Mouse (Mus musculus) ovary, adult 18-20 months (tissue): ENCODE measurements at regions not wholly inside any gene's neighbourhood (a gene's known extent, or its start where the extent isn't known, plus 50 kb on each side); places are given as distances from the start of the nearest gene placed in this dataset.
A peak's percentile ranks its signal among the peaks of the same experiment; 100 is the strongest.

Source experiments
- DNase-seq: peaks from one replicate; pipeline ENCODE4 v3.0.0; 2022; ENCODE audit warnings: low spot score, mixed read lengths

DNA sequence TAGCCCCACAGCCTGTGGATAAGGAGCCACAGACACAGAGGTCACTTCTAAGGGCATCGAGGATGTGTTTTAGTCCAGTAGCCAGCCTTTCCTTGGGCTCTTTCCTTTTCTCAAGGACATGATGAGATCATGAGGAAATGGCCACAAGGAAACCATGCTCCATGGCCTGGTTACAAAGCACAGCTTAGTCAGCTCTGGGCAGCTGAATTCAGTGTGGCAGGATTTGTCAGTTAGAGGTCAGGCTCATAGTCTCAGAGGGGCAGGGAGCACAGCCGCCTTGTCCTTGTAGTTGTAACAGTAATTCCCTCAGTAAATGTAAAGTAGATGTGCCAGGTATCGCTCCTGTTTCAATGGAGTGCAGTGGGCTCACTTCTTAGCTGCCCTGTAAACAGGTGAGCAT, 111.7 kb upstream of the Vangl1 start:
- no peak for DNase-seq

DNA sequence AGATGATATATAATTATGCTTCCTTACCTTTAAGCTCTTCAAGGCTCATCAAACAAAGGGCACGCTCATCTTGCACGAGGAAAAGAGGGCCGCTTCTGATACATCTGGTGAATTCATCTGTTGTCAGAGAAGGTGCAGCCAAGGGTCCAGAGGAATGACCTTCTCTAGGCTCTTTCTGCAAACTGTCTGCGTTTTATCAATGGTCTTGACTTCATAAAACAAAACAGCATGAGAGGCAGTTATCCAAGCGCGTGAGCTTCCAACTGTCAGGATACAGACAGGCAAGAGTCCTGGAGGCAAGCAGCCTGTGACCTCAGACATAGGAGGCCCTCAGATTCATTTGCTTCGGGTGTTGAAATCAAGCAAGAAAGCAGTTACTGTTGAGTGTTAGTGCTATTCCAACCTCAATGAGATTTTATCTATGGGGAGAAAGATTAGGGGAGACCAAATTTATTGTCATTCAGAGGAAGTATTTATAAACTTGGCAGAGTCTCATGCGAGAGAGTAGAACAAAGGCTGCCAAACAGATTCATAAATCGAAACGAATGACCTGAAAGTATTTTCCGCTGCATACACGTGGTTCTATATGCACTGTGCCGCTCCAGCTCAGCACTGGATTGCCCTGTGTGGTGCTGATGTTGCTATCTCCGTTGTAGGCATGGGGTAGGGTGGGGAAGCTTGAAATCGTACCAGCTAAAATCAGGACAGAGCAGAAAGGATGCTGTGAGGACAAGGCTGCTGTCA, 107.2 kb upstream of the Vangl1 start:
- no peak for DNase-seq

DNA sequence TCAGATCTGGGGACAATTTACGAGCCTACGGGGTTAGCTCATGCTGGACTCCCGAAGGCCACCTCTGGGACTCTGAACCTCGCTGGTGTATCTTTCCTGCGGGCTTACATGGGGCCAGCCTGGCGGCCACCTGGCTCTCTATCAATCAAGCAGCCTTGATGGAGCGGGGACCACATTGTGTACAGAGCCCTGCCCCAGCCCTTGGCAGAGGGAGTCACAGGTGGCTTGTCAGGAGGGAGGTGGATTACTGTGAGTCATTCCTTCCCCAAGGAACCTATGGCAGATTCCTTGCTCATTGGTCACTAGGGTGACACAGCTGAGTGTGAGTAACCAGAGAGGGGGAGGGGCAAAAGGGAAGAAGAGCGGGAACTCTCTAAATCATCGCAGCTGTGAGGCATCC, 105.8 kb upstream of the Vangl1 start:
- DNase-seq, result no peak

DNA sequence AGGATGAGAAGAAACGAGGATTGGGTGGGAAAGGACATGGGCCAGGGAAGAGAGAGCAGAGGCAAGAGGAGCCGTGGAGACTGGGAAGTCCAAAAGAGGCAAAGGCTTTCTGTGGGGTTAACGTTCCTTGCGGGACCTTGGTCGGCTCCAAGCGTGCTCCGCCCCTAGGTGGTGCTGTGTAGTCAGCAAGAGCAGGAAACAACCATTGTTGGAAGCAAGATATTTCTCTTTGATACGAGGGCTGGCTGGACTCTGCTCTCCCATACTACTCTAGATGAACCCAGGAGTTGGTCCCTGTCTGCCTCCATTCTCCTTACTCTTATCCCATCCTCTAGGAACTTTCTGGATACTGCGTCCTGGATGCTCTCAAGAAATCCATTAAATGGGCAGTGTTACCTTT, 105.3 kb upstream of the Vangl1 start:
- peak; percentile 20 for DNase-seq

DNA sequence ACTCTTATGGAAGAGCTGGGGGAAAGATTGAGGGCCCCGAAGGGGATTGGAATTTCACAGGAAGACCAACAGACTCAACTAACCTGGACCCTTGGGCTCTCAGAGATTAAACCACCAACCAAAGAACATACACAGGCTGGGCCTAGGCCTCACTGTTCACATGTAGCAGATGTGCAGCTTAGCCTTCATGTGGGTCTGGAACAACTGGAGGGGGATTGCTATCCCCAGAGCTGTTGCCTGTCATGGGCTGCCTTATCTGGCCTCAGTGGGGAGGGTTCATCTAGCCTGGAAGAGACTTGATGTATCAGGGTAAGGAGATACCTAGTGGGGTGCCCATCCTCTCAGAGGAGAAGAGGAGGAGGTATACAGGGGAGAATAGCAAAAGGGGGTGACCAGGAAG, 103.2 kb upstream of the Vangl1 start:
- DNase-seq, result no peak

DNA sequence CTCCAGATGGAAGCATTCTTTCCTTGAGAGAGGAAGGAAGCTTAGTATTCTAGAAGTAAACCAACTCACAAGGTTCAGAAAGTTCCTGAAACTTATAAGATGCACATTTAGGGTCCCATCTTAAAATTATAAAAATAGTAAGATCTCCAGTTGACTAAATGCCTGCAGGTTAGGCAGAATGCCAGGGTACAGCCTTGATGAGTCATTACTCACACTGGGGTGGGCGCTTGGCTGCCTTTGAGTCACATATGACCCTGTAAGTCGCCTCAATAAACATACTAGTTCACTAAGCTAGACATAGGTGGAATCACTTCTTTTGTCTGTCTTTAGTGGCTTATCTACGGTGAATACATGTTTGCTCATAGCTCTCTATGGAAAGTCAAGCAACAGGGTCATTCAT, 87.9 kb upstream of the Vangl1 start:
- no peak for DNase-seq

DNA sequence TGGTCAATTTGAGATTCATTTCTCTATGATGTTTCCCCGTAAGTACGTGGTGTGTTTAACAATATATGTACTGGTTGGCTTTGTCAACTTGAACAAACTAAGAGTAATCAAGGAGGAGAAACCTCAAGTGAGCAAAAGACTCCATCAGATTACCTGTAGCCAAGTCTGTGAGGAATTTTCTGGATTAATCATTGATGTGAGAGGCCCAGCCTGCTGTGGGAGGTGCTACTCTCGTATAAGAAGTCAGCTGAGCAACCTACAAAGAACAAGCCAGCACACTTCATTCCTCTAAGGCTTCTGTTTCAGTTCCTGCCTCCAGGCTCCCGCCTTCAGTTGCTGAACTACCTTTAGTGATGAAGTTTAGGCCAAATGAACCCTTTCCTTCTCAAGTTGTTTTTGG, 77.5 kb upstream of the Vangl1 start:
- no peak for DNase-seq

DNA sequence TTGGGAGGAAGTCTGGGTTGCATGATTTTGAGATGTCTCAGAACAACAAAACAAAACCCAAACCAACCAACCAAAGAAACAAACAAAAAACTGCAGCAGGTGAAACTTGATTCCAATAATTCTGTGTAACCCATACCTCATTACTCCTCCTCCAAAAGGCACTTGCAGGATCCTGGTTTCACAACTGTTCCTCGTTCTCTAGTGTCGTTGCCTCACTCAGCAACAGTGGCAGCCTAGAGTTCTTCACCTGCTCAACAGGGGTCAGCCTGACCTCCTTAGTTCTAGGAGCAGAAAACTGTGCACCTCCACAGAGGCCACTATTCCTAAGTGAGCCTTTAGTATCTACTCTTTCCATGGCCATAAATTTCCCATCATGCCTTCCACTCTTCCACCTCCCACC, 72.3 kb upstream of the Vangl1 start:
- DNase-seq, result no peak

DNA sequence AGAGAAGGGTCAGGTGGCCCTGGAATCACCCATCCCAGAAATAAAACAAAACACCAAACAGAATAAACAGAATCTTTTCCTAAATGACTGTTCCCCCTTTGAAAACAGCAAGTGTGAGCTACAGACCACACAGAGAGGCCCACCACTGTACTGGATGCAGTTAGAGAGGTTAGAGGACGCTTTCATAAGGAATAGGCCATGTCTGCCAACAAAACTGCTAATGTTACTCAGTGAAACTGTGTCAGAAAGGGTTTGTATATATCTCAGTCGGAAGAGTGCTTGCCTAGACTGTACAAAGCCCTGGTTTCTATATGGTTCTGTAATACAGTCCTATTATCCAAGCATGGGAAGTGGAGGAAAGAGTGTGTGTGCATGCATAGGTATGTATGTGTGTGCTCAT, 71.8 kb upstream of the Vangl1 start:
- DNase-seq, result no peak

DNA sequence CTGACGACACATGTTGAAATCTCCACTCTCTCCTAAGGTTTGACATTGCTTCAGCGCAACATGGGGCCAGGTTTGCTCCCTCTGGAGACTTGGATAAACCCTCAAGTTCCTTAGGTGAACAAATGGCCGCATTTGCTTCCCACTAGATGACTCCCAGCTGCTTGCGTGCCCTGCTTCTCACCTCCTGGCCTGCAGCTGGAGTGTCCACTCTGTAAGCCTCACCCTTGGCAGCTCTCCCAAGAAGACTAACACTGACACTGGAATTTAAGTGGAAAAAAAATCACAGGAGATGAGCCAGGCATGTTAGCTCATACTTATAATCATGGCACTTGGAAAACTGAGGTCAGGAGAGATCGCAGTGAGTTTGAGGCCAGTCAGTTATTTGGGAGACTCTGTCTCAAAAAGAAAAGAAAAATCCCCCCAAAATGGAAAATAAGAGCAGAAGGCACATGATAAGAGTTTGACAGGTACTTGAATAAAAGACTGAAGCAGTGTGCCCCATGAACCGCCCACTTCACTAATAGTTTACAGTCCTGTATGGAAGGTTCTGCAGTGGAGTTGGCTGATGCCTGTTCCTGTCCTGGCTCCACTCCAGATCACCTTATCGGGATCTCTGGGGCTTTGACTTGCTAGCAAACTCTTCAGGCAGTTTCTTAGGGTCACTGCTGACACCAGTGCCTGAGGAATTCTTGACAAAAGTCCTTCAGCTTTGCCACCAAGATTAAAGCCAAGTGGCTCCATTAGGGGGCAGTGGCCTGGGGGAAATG, 70.9 kb upstream of the Vangl1 start:
- peak; percentile 8 for DNase-seq

DNA sequence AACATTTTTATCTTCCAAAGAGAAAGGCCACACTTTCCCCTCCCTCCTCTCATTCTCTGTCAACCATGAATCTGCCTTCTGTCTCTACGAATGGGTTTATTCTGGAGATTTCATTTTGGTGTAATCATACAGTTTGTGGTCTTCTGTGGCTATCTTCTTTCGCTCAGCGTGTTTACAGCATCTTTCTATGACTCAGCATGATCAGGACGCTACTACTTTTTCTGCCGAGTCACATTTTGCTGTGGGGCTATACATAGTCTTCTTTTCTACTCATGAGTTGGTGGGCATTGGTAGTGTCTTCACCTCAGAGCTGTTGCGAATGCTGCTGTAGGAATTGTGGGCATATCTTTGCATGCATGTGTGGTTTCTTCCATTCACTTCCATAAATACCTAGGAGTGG, 66.3 kb upstream of the Vangl1 start:
- DNase-seq, result no peak

DNA sequence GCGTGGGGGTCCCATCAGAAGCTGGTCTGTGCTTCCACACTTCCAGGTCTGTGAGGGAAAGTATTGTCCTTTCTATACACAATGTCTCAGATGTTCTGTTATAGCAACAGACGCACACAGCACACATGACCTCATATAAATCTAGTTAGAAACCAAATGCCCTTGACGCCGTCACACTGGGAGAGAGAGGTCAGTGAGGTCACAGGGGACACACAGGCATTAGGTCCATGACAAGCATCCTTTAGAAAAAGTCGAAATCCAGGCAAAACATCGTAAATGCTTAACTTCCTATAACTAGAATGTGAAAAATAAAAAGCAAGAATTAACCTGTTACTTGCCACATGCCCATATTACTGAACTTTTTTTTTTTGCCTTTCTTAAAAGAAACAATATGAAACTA, 65.8 kb upstream of the Vangl1 start:
- no peak for DNase-seq

DNA sequence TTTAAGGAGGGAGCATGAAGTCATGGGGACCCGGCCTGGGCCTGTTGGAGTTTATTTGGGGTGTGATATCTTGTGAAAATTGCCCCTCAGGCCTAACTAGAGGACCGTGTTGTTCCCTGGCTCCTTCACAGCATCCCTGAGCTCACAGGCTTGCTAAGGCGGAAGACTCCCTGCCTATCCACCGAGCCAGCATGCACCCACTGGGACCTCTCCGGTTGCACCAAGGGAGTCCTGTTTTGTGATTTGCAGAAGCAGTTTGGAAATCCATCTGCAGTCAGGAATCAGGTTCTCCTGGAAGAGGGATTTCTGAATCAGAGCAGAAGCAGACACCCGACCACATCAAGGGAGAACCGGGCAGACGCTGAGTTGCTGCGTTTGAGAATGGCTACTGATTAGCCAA, 61.6 kb upstream of the Vangl1 start:
- DNase-seq, result no peak

DNA sequence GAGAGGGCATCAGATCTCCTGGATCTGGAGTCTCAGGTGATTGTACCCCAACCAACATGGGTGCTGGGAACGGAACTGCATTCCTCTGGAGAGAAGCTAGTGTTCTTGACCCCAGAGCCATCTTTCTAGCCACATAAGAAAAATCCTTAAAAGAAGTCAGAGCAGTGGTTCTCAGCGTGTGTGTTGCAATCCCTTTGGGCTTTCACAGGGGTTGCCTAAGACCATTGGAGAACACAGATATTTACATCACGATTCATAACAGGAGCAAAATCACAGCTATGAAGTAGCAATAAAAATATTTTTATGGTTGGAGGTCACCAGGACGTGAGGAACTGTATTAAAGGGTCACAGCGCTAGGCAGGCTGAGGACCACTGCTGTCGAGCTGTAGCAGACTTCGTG, 60.7 kb upstream of the Vangl1 start:
- DNase-seq, result no peak

DNA sequence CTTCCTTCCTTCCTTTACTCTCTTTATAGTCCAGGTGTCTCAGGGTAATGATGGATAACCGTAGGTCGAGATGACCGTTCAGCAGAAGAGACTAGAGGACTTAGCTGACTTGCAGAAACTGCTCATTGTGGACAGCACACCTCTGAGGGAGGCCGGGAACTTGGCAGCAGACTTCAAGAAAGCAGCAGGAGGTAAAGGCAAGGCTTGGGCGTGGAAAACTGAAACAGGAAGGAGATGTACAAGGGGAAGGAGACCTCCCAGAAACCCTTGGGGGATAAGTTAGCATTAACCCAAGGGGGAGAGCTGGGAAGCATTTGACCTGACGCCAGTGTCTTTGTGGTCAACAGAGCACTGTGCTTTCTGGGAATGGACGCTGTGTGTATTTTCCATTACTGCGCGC, 58.8 kb upstream of the Vangl1 start:
- DNase-seq, result no peak

DNA sequence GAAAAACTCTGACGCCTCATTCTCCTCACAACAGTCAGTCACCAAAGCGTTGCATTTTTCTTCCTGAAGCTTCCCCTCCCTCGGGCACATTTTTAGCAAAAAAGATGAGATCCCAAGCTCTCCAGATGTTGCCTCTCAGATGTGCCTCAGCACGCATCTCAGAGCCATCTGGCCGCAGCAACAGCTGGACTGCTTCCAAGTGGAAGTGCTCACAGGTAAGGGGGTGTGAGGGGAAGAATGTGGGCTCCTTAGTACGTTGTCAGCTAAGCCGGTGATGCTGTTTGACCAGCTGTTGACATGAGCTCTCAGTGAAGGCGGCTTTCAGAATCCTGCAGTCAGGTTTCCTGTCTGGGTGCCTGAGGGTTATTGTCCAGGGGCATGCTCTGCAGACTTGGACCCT, 58.2 kb upstream of the Vangl1 start:
- no peak for DNase-seq

DNA sequence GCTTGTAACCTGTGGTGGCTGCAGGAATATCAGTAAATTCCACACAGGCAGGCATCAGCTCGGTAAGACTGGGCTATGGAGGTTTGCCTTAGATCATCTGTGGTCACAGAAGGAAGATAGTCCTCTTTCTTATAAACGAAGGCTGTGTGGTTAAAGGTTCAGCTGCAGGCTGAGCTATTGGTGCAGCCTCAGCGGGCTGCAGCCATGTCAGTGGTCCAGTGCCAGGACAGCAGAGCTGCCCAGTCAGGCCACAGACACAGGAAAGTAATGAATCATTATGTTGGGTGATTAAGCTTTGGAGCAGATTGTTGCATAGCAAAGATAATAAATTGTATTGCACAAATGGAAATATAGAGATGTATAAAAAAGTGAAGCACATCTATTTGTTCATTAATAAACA, 57.0 kb upstream of the Vangl1 start:
- DNase-seq, result no peak
